Mouse (Mus musculus) ovary, adult 2 months (tissue): ENCODE measurements around the gene Ccdc84. TPM values are rescaled to one million over a fixed set of nuclear protein-coding genes. Genes with fewer than 3 reads are reported as not detected.

Source experiments
- polyA plus RNA-seq: library from polyadenylated mRNA; depleted of rRNA; stranded (reverse); fragments of >200 nt; gene quantifications from 2 replicates; pipeline ENCODE4 v1.2.3, GENCODE M21; 2012; rRNA removed

The Ccdc84 gene
- polyA plus RNA-seq = 23.6 and 25.2 TPM in 2 replicates

GRCm38 (mm10) chr9:44418519-44419385 is at the start of gene Ccdc84:
Gene Ccdc84 (minus strand): TSS chr9:44418569.

GRCm38 (mm10) chr9:44454891-44455220 is 36.5 kb upstream of the Ccdc84 start, which contains the start of gene Upk2:
Gene Upk2 (minus strand): TSS chr9:44454976.

GRCm38 (mm10) chr9:44440961-44441360 is 22.6 kb upstream of the Ccdc84 start, which contains the start of gene Foxr1:
Gene Foxr1 (minus strand): TSS chr9:44441136.

GRCm38 (mm10) chr9:44406906-44407751 is 11.2 kb downstream of the Ccdc84 start, which contains the start of the genes Rps25 and Trappc4:
Gene Rps25 (plus strand): TSS chr9:44407139.
Gene Trappc4 (minus strand): TSS chr9:44407600.

GRCm38 (mm10) chr9:44396684-44397411 is 21.5 kb downstream of the Ccdc84 start, which contains the start of gene Slc37a4:
Gene Slc37a4 (plus strand): TSS chr9:44396852.

GRCm38 (mm10) chr9:44379054-44379834 is 39.1 kb downstream of the Ccdc84 start, which contains the start of gene Hyou1:
Gene Hyou1 (plus strand): TSS chr9:44379490.

GRCm38 (mm10) chr9:44361190-44361917 is 57.0 kb downstream of the Ccdc84 start, which contains the start of gene Vps11:
Gene Vps11 (minus strand): TSS chr9:44361670.

Other genes with a start within 250 kb of the Ccdc84 start
- 7.6 and 7.7 TPM in 2 replicates for gene Cbl, start 184.5 kb downstream of the Ccdc84 start, polyA plus RNA-seq
- 19.7 and 22.5 TPM in 2 replicates for gene Ccdc153, start 177.9 kb downstream of the Ccdc84 start, polyA plus RNA-seq
- gene Pdzd3, start 167.1 kb downstream of the Ccdc84 start, polyA plus RNA-seq = 0.10 and 0.24 TPM in 2 replicates
- gene Nlrx1, start 150.0 kb downstream of the Ccdc84 start, polyA plus RNA-seq = 18.5 and 18.9 TPM in 2 replicates
- gene Abcg4, start 130.0 kb downstream of the Ccdc84 start, polyA plus RNA-seq = 25.8 and 35.0 TPM in 2 replicates
- gene Hinfp, start 112.9 kb downstream of the Ccdc84 start, polyA plus RNA-seq = 26.3 and 36.2 TPM in 2 replicates
- gene C2cd2l, start 98.3 kb downstream of the Ccdc84 start, polyA plus RNA-seq = 57.1 and 60.9 TPM in 2 replicates
- 74.2 and 75.2 TPM in 2 replicates for gene Dpagt1, start 92.5 kb downstream of the Ccdc84 start, polyA plus RNA-seq
- 313 and 370 TPM in 2 replicates for gene H2afx, start 83.9 kb downstream of the Ccdc84 start, polyA plus RNA-seq
- 84.2 and 85.4 TPM in 2 replicates for gene Hmbs, start 74.3 kb downstream of the Ccdc84 start, polyA plus RNA-seq
- gene Vps11, start 56.9 kb downstream of the Ccdc84 start, polyA plus RNA-seq = 28.5 and 31.4 TPM in 2 replicates
- gene Hyou1, start 39.1 kb downstream of the Ccdc84 start, polyA plus RNA-seq = 133 and 139 TPM in 2 replicates
- 20.4 and 23.3 TPM in 2 replicates for gene Slc37a4, start 21.7 kb downstream of the Ccdc84 start, polyA plus RNA-seq
- gene Rps25, start 11.4 kb downstream of the Ccdc84 start, polyA plus RNA-seq = 70.5 and 98.9 TPM in 2 replicates
- gene Trappc4, start 11.0 kb downstream of the Ccdc84 start, polyA plus RNA-seq = 42.0 and 46.1 TPM in 2 replicates
- gene Foxr1, start 22.6 kb upstream of the Ccdc84 start, polyA plus RNA-seq = 1.7 and 1.8 TPM in 2 replicates
- gene Upk2, start 36.4 kb upstream of the Ccdc84 start, polyA plus RNA-seq = 0.29 and 0.55 TPM in 2 replicates
- gene Bcl9l, start 64.3 kb upstream of the Ccdc84 start, polyA plus RNA-seq = 60.2 and 63.2 TPM in 2 replicates
- gene Cxcr5, start 143.3 kb upstream of the Ccdc84 start, polyA plus RNA-seq = 0.13 and 0.69 TPM in 2 replicates
- gene Ddx6, start 186.3 kb upstream of the Ccdc84 start, polyA plus RNA-seq = 18.5 and 18.9 TPM in 2 replicates